Mouse (Mus musculus): ENCODE measurements around the gene Ptpn1. TPM values are rescaled to one million over a fixed set of nuclear protein-coding genes. Genes with fewer than 3 reads are reported as not detected.

Gene Ptpn1
- polyA plus RNA-seq, 1 experiment = 24.4 TPM

GRCm38 (mm10) chr2:167939632-167940399 lies 8.0 kb downstream of the Ptpn1 start:
- H3K27me3 ChIP-seq (ENCODE audit: control insufficient read depth, insufficient read depth, low read length) = no peaks in the 10 kb centered on the region
- no peak overlapping the region for H3K27ac ChIP-seq (ENCODE audit: insufficient read depth, low read depth, low read length)
- H3K4me1 ChIP-seq (ENCODE audit: control insufficient read depth, insufficient read depth, insufficient read length, low read length) = peaks cover 31% of the 10 kb centered on the region
- 59% methylated on average over 11 of the region's 11 CpGs for WGBS
- H3K36me3 ChIP-seq (ENCODE audit: control insufficient read depth, insufficient read depth, low read length) = no peaks in the 10 kb centered on the region
- TF ChIP-seq CTCF (IDR thresholded peaks at IDR 0.05; ENCODE audit: extremely low read depth, insufficient read length, insufficient replicate concordance, low read depth, low read length) = no peak
- TF ChIP-seq POLR2A (IDR thresholded peaks at IDR 0.05; ENCODE audit: low read depth, low read length) = no peak
- H3K4me3 ChIP-seq (ENCODE audit: low read depth, low read length) = no peak overlapping the region

GRCm38 (mm10) chr2:167940636-167941035 lies 8.8 kb downstream of the Ptpn1 start:
- Histone ChIP-seq H3K27me3 (ENCODE audit: control insufficient read depth, insufficient read depth, low read length) (no peaks in the 10 kb centered on the region), H3K36me3 (ENCODE audit: control insufficient read depth, insufficient read depth, low read length) (no peaks in the 10 kb centered on the region), H3K4me3 (ENCODE audit: low read depth, low read length) (no peak overlapping the region), H3K27ac (ENCODE audit: insufficient read depth, low read depth, low read length) (no peak overlapping the region), H3K4me1 (ENCODE audit: control insufficient read depth, insufficient read depth, insufficient read length, low read length) (peaks cover 34% of the 10 kb centered on the region)
- TF ChIP-seq CTCF (IDR thresholded peaks at IDR 0.05; ENCODE audit: extremely low read depth, insufficient read length, insufficient replicate concordance, low read depth, low read length) (no peak), POLR2A (IDR thresholded peaks at IDR 0.05; ENCODE audit: low read depth, low read length) (no peak)
- 86% methylated on average over 11 of the region's 11 CpGs for WGBS

GRCm38 (mm10) chr2:167941320-167941719 lies 9.5 kb downstream of the Ptpn1 start:
- no peaks in the 10 kb centered on the region for H3K36me3 ChIP-seq (ENCODE audit: control insufficient read depth, insufficient read depth, low read length)
- no peak overlapping the region for H3K27ac ChIP-seq (ENCODE audit: insufficient read depth, low read depth, low read length)
- H3K4me1 ChIP-seq (ENCODE audit: control insufficient read depth, insufficient read depth, insufficient read length, low read length) = peaks cover 35% of the 10 kb centered on the region

DNA sequence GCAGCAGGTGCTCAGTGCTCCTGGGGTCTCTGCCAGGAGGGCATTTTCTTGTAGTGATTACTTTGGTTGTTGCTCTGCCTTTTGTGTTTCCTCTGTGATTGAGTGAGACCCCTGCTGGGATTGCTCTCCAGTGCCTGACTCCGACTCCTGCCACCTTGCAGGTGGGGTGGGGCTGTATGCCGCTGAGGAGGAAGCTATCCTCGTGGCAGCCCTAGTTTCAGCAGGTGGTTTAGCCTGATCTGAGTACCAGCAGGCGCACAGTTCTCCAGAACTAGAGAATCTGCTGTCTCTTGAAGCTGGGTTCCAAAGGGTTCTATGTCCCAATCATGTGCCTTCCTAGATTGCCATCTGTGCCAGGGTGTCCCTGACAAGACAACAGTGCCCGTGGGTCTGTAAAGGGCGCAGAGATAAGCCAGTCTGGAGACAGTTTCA lies 9.9 kb downstream of the Ptpn1 start:
- Histone ChIP-seq H3K36me3 (ENCODE audit: control insufficient read depth, insufficient read depth, low read length) (no peaks in the 10 kb centered on the region), H3K4me3 (ENCODE audit: low read depth, low read length) (no peak overlapping the region), H3K27me3 (ENCODE audit: control insufficient read depth, insufficient read depth, low read length) (no peaks in the 10 kb centered on the region), H3K4me1 (ENCODE audit: control insufficient read depth, insufficient read depth, insufficient read length, low read length) (peaks cover 35% of the 10 kb centered on the region), H3K27ac (ENCODE audit: insufficient read depth, low read depth, low read length) (peak overlapping the region; percentile 26)
- TF ChIP-seq POLR2A (IDR thresholded peaks at IDR 0.05; ENCODE audit: low read depth, low read length) (no peak), CTCF (IDR thresholded peaks at IDR 0.05; ENCODE audit: extremely low read depth, insufficient read length, insufficient replicate concordance, low read depth, low read length) (no peak)
- WGBS = 20% methylated on average over 6 of the region's 6 CpGs

More at GRCm38 (mm10) chr2:167941320-167941719, 9.5 kb downstream of the Ptpn1 start:
- Histone ChIP-seq H3K4me3 (ENCODE audit: low read depth, low read length) (no peak overlapping the region), H3K27me3 (ENCODE audit: control insufficient read depth, insufficient read depth, low read length) (no peaks in the 10 kb centered on the region)
- TF ChIP-seq POLR2A (IDR thresholded peaks at IDR 0.05; ENCODE audit: low read depth, low read length) = no peak
- no peak for TF ChIP-seq CTCF (IDR thresholded peaks at IDR 0.05; ENCODE audit: extremely low read depth, insufficient read length, insufficient replicate concordance, low read depth, low read length)
- 67% methylated on average over 4 of the region's 4 CpGs for WGBS

DNA sequence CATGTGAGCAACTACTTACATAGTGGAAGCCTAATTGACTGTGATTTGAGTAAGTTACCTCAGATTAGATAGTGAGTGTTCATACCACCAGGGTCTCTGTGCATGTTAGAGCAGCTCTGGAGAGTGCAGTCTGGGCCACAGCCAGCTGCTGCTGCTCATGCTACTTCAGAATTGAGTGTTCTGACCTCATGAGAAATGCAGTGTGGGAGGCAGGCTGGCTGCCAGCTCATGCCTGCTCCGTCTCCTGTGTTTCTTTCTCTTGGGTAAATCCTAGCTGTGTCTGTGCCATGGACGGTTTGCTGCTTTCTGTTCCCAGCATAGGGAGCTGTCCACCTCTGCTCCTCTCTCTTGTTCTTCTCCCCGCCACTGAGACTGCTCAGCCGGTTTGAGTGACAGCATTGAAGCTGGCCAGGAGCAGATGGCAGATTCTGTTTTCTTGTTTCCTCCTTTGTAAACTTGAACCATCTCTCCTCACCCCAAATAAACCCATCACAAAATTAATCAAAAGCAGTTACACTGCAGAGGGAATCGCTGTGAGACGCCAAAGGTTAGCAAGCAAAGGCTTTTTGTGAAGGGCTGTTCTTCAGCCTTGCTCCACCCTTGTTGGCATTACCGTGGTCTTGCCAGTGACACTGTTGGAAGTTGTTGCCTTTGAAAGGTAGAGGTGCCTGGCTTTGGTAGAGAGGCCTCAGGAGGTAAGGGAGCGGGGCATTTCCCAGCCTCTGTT lies 10.5 kb downstream of the Ptpn1 start:
- no peak for TF ChIP-seq POLR2A (IDR thresholded peaks at IDR 0.05; ENCODE audit: low read depth, low read length)
- TF ChIP-seq CTCF (IDR thresholded peaks at IDR 0.05; ENCODE audit: extremely low read depth, insufficient read length, insufficient replicate concordance, low read depth, low read length) = no peak
- no peaks in the 10 kb centered on the region for H3K36me3 ChIP-seq (ENCODE audit: control insufficient read depth, insufficient read depth, low read length)
- peaks cover 36% of the 10 kb centered on the region for H3K4me1 ChIP-seq (ENCODE audit: control insufficient read depth, insufficient read depth, insufficient read length, low read length)
- peak overlapping the region; percentile 26 for H3K27ac ChIP-seq (ENCODE audit: insufficient read depth, low read depth, low read length)
- no peaks in the 10 kb centered on the region for H3K27me3 ChIP-seq (ENCODE audit: control insufficient read depth, insufficient read depth, low read length)
- 48% methylated on average over 8 of the region's 8 CpGs for WGBS
- no peak overlapping the region for H3K4me3 ChIP-seq (ENCODE audit: low read depth, low read length)

DNA sequence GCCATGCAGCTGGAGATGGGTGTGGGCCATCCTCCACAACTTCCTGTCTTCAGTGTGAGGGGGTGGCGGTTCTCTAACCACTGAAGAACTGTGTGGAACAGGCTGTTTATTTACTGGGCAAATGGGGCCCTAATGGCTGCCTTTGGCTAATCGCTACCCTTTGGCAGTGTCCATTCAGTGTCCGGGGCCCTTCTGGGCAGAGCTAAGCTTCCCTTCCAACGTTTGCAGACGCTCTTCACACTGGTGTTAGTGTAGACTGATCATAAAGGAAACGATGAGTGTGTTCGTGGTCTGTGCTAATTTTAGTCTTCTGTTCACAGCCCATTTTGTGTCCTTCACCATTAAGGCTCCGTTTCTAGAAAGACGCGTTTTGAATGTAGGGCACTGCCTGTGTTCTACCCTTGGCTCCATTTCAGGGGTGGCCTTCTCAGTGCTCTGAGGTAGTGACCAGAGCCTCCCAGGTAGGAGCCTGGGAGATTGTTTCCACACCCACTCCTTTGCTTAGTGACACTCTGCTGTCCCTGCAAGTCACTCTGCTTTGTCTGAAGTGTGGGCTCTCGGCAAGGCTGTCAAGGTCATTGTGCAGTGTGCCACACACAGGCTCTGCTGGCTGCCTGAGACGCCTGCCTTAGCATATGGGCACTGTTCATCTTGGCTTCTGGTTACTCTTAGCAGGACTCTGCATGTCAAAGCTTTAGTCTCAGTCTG lies 11.2 kb downstream of the Ptpn1 start:
- peak overlapping the region; percentile 20; the same call in 1 of the 2 replicates for H3K4me3 ChIP-seq (ENCODE audit: low read depth, low read length)
- peak overlapping the region; percentile 26 for H3K27ac ChIP-seq (ENCODE audit: insufficient read depth, low read depth, low read length)

More for the DNA sequence above, 11.2 kb downstream of the Ptpn1 start:
- TF ChIP-seq CTCF (IDR thresholded peaks at IDR 0.05; ENCODE audit: extremely low read depth, insufficient read length, insufficient replicate concordance, low read depth, low read length) = no peak
- no peak for TF ChIP-seq POLR2A (IDR thresholded peaks at IDR 0.05; ENCODE audit: low read depth, low read length)
- peaks cover 43% of the 10 kb centered on the region for H3K4me1 ChIP-seq (ENCODE audit: control insufficient read depth, insufficient read depth, insufficient read length, low read length)
- H3K27me3 ChIP-seq (ENCODE audit: control insufficient read depth, insufficient read depth, low read length) = no peaks in the 10 kb centered on the region
- WGBS = 54% methylated on average over 12 of the region's 12 CpGs
- H3K36me3 ChIP-seq (ENCODE audit: control insufficient read depth, insufficient read depth, low read length) = no peaks in the 10 kb centered on the region
